Mouse (Mus musculus) liver, embryonic 13.5 days (tissue): ENCODE results near the gene Erv3. TPM values are rescaled to one million over a fixed set of nuclear protein-coding genes. Genes with fewer than 3 reads are reported as not detected.

Source experiments
- ATAC-seq: fragments of 200-750 bp; cut with Nextera tagmentation; 2 replicates; pipeline ENCODE4 v1.8.0; 2017; ENCODE audit warnings: low read depth, mild to moderate bottlenecking, moderate number of reproducible peaks, moderate library complexity
- DNase-seq: peaks from one replicate; pipeline ENCODE4 v3.0.0; 2022
- H3K27ac ChIP-seq: fragments of 300-500 bp; sonication (generic); 2 replicates; pipeline ENCODE4 v1.5.1; 2015; ENCODE audit warnings: moderate library complexity, mild to moderate bottlenecking, inconsistent platforms
- H3K27me3 ChIP-seq: fragments of 300-500 bp; sonication (generic); 2 replicates; pipeline ENCODE4 v1.6.1; 2015; ENCODE audit warnings: mild to moderate bottlenecking, inconsistent platforms
- H3K36me3 ChIP-seq: fragments of 300-500 bp; sonication (generic); 2 replicates; pipeline ENCODE4 v1.6.1; 2015; ENCODE audit warnings: mild to moderate bottlenecking, inconsistent platforms
- H3K4me1 ChIP-seq: fragments of 300-500 bp; sonication (generic); replicated peaks from 2 replicates; pipeline ENCODE4 v1.6.1; 2015; ENCODE audit warnings: inconsistent platforms
- H3K4me2 ChIP-seq: fragments of 300-500 bp; sonication (generic); 2 replicates; pipeline ENCODE4 v1.6.1; 2015; ENCODE audit warnings: inconsistent platforms, mild to moderate bottlenecking, moderate library complexity
- H3K4me3 ChIP-seq: fragments of 300-500 bp; sonication (generic); replicated peaks from 2 replicates; pipeline ENCODE4 v1.5.1; 2015; ENCODE audit warnings: mild to moderate bottlenecking, inconsistent platforms
- H3K9ac ChIP-seq: fragments of 300-500 bp; sonication (generic); 2 replicates; pipeline ENCODE4 v1.6.1; 2015; ENCODE audit warnings: mild to moderate bottlenecking, inconsistent platforms
- H3K9me3 ChIP-seq: fragments of 300-500 bp; sonication (generic); replicated peaks from 2 replicates; pipeline ENCODE4 v1.6.1; 2016; ENCODE audit warnings: inconsistent platforms
- WGBS: fragments of 180-500 bp; shearing (Covaris S2); methylation state at CpG from one replicate; pipeline ENCODE4 v1.1.7; 2015; ENCODE audit not compliant: insufficient replicate concordance; 5-methylcytosine and 5-hydroxymethylcytosine counted together
- polyA plus RNA-seq: library from polyadenylated mRNA; unstranded; fragments of >200 nt; fragmentation: Nextera tagmentation; extraction: Ambion mirVana; gene quantifications from 2 replicates; pipeline ENCODE4 v1.2.1, GENCODE M21; 2015

The Erv3 gene
- not detected in 2 replicates for polyA plus RNA-seq

DNA sequence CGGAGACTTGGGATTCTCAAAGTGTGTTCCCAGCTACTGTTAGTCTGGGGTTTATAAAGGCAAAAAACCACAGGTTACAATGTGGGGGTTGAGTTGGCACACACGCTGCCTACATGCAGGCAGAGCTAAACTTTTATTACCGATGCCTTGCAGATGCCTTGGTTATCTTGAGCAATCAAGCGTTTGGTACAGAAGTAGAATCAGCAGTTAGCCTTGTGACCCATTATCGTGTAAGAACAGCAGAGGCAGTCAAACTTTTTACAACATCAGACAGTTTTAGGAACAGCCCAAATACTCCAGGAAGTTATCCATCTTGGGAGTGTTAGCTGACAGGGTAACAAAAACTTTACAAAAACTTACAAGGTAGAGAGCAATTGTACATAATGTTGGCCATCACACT lies at the start of gene Erv3:
TSS of gene Erv3 (minus strand) at position 27 of the 400 bp plus-strand sequence.
- no peak within 1 kb of the TSS for H3K4me3 ChIP-seq
- DNase-seq: no peak
- no peak within 1 kb of the TSS for H3K9ac ChIP-seq
- 58% methylated on average over 5 of the region's 5 CpGs for WGBS
- peaks cover 19% of the 10 kb centered on the region for H3K4me1 ChIP-seq
- H3K27me3 ChIP-seq: peaks cover 5% of the 10 kb centered on the region; the same call in 1 of the 2 replicates
- no peak within 1 kb of the TSS for H3K27ac ChIP-seq
- H3K4me2 ChIP-seq: no peak within 1 kb of the TSS
- no peaks in the 10 kb centered on the region for H3K9me3 ChIP-seq
- no peaks in the 10 kb centered on the region for H3K36me3 ChIP-seq
- ATAC-seq: no peak

GRCm38 (mm10) chr2:131908906-131909305 lies 49.4 kb upstream of the Erv3 start:
- H3K9me3 ChIP-seq: no peaks in the 10 kb centered on the region
- no peaks in the 10 kb centered on the region for H3K27me3 ChIP-seq
- WGBS: 100% methylated on average over 1 of the region's 1 CpGs
- peaks cover 65% of the 10 kb centered on the region for H3K4me1 ChIP-seq
- ATAC-seq (no peak), DNase-seq (no peak)
- peak overlapping the region; percentile 82 for H3K4me2 ChIP-seq
- H3K36me3 ChIP-seq: peaks cover 6% of the 10 kb centered on the region
- H3K27ac ChIP-seq: peak overlapping the region; percentile 59
- H3K9ac ChIP-seq: peak overlapping the region; percentile 60
- peak overlapping the region; percentile 80 for H3K4me3 ChIP-seq

GRCm38 (mm10) chr2:131908351-131908861 lies 48.9 kb upstream of the Erv3 start:
- Histone ChIP-seq H3K4me2 (no peak overlapping the region), H3K27ac (peak overlapping the region; percentile 59), H3K36me3 (peaks cover 6% of the 10 kb centered on the region), H3K4me3 (no peak overlapping the region), H3K27me3 (no peaks in the 10 kb centered on the region), H3K9me3 (no peaks in the 10 kb centered on the region), H3K9ac (no peak overlapping the region), H3K4me1 (peaks cover 69% of the 10 kb centered on the region)
- 81% methylated on average over 7 of the region's 7 CpGs for WGBS
- DNase-seq: no peak
- no peak for ATAC-seq

- Histone ChIP-seq H3K4me1 (peaks cover 74% of the 10 kb centered on the region), H3K4me2 (no peak overlapping the region), H3K9ac (no peak overlapping the region), H3K4me3 (no peak overlapping the region), H3K9me3 (no peaks in the 10 kb centered on the region), H3K27me3 (no peaks in the 10 kb centered on the region), H3K27ac (0 out of 2 replicates have a peak overlapping the region, but pooled peaks have one; percentile 6), H3K36me3 (no peaks in the 10 kb centered on the region)
- ATAC-seq (no peak), DNase-seq (no peak)
- WGBS: 70% methylated on average over 5 of the region's 5 CpGs
Observed at GRCm38 (mm10) chr2:131907311-131907710, 47.8 kb upstream of the Erv3 start.

GRCm38 (mm10) chr2:131906846-131907245 lies 47.3 kb upstream of the Erv3 start:
- H3K27ac ChIP-seq: 0 out of 2 replicates have a peak overlapping the region, but pooled peaks have one; percentile 6

DNA sequence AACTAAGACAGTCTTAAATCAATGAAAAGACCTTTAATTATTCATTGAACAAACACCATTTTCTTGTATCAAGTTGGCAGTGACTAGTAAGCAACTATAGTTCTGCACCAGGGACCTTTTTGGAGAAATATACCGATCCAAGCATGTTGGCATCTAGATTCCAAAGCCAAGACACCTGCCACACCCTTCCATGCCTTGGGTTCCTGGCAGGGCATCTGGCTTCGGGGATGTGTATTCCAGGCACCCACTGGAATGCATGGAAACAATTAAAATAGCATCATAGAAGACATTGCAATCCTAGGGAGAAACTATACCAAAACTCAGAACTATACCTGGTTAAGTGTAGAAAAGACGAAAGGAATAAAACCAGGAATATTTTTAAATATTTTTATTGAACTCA lies 46.7 kb upstream of the Erv3 start:
- DNase-seq: no peak
- WGBS: 93% methylated on average over 3 of the region's 3 CpGs
- no peaks in the 10 kb centered on the region for H3K9me3 ChIP-seq
- H3K27me3 ChIP-seq: no peaks in the 10 kb centered on the region
- no peak overlapping the region for H3K4me2 ChIP-seq
- H3K9ac ChIP-seq: no peak overlapping the region
- no peak for ATAC-seq
- no peak overlapping the region for H3K27ac ChIP-seq
- peaks cover 66% of the 10 kb centered on the region for H3K4me1 ChIP-seq
- H3K36me3 ChIP-seq: no peaks in the 10 kb centered on the region
- H3K4me3 ChIP-seq: no peak overlapping the region

More at GRCm38 (mm10) chr2:131906846-131907245, 47.3 kb upstream of the Erv3 start:
- ATAC-seq: no peak
- WGBS: 74% methylated on average over 1 of the region's 1 CpGs
- Histone ChIP-seq H3K9ac (no peak overlapping the region), H3K9me3 (no peaks in the 10 kb centered on the region), H3K27me3 (no peaks in the 10 kb centered on the region), H3K36me3 (no peaks in the 10 kb centered on the region), H3K4me3 (no peak overlapping the region), H3K4me2 (no peak overlapping the region), H3K4me1 (peaks cover 72% of the 10 kb centered on the region)
- no peak for DNase-seq

- Histone ChIP-seq H3K4me3 (no peak overlapping the region), H3K27ac (peak overlapping the region; percentile 89), H3K27me3 (no peaks in the 10 kb centered on the region), H3K4me1 (peaks cover 61% of the 10 kb centered on the region), H3K9me3 (no peaks in the 10 kb centered on the region), H3K4me2 (peak overlapping the region; percentile 55), H3K9ac (peak overlapping the region; percentile 44), H3K36me3 (no peaks in the 10 kb centered on the region)
- DNase-seq (no peak), ATAC-seq (no peak)
- 38% methylated on average over 6 of the region's 6 CpGs for WGBS
Observed at GRCm38 (mm10) chr2:131905776-131906175, 46.2 kb upstream of the Erv3 start.

GRCm38 (mm10) chr2:131905025-131905424 lies 45.5 kb upstream of the Erv3 start:
- DNase-seq: peak; percentile 61
- Histone ChIP-seq H3K4me2 (peak overlapping the region; percentile 55), H3K27me3 (no peaks in the 10 kb centered on the region), H3K4me1 (peaks cover 55% of the 10 kb centered on the region), H3K9me3 (no peaks in the 10 kb centered on the region), H3K9ac (peak overlapping the region; percentile 55), H3K27ac (peak overlapping the region; percentile 89), H3K4me3 (no peak overlapping the region), H3K36me3 (no peaks in the 10 kb centered on the region)
- 8% methylated on average over 5 of the region's 5 CpGs for WGBS
- peak; percentile 89 for ATAC-seq

- WGBS: 35% methylated on average over 8 of the region's 8 CpGs
- no peaks in the 10 kb centered on the region for H3K36me3 ChIP-seq
- H3K9me3 ChIP-seq: no peaks in the 10 kb centered on the region
- no peak overlapping the region for H3K9ac ChIP-seq
- no peak overlapping the region for H3K27ac ChIP-seq
- H3K4me2 ChIP-seq: no peak overlapping the region
- peaks cover 40% of the 10 kb centered on the region for H3K4me1 ChIP-seq
- H3K4me3 ChIP-seq: no peak overlapping the region
- no peak for DNase-seq
- H3K27me3 ChIP-seq: no peaks in the 10 kb centered on the region
- no peak for ATAC-seq
Observed at GRCm38 (mm10) chr2:131902867-131903266, 43.3 kb upstream of the Erv3 start.

DNA sequence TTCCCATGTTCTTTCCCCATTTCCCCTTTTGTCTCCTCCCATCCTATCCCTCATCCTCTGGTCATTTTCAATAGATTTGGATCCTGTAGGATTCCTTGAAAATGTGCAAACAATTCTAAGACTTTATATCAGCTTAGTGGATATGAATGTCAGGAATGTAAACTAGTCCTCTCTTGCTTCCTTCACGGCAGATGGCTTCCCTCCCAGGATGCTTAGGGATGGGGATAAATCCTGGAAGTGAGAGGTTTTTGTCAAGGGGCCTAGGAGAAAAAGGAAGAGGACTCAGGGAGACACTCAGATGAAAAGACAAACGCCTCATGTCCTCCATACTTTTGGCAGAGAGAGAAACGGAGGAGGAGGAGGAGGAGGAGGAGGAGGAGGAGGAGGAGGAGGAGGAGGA lies 42.9 kb upstream of the Erv3 start:
- H3K4me2 ChIP-seq: no peak overlapping the region
- H3K36me3 ChIP-seq: no peaks in the 10 kb centered on the region
- H3K9ac ChIP-seq: no peak overlapping the region
- H3K27ac ChIP-seq: no peak overlapping the region
- 72% methylated on average over 3 of the region's 3 CpGs for WGBS
- no peaks in the 10 kb centered on the region for H3K27me3 ChIP-seq
- DNase-seq: no peak
- peaks cover 40% of the 10 kb centered on the region for H3K4me1 ChIP-seq
- H3K9me3 ChIP-seq: no peaks in the 10 kb centered on the region
- no peak for ATAC-seq
- H3K4me3 ChIP-seq: no peak overlapping the region

- no peaks in the 10 kb centered on the region for H3K36me3 ChIP-seq
- DNase-seq: no peak
- no peak overlapping the region for H3K4me2 ChIP-seq
- no peak overlapping the region for H3K4me3 ChIP-seq
- no peak overlapping the region for H3K9ac ChIP-seq
- 78% methylated on average over 12 of the region's 12 CpGs for WGBS
- no peaks in the 10 kb centered on the region for H3K9me3 ChIP-seq
- no peak for ATAC-seq
- no peak overlapping the region for H3K27ac ChIP-seq
- H3K4me1 ChIP-seq: peaks cover 5% of the 10 kb centered on the region
- 0 out of 2 replicates have a peak, but pooled peaks cover 1% of the 10 kb centered on the region for H3K27me3 ChIP-seq
Observed at GRCm38 (mm10) chr2:131897336-131898109, 38.0 kb upstream of the Erv3 start.
